Mouse (Mus musculus) spleen, adult 2 months (tissue): Measurements from ENCODE around the gene Ccdc110. TPM values are rescaled to one million over a fixed set of nuclear protein-coding genes. Genes with fewer than 3 reads are reported as not detected.

Experiments
- DNase-seq, 2 experiments: peaks; one replicate each; pipeline versions ENCODE4 v3.0.0 to v3.0.0-alpha.2; 2012 to 2021; ENCODE audit warnings: low spot score in 2 of 2, low read depth in 1 of 2
- H3K27ac ChIP-seq: fragments of 200-500 bp; 2 replicates; pipeline ENCODE4 v1.5.1; 2012; ENCODE audit warnings: low read length, inconsistent platforms; ENCODE audit not compliant: insufficient read depth
- H3K27me3 ChIP-seq: fragments of 200-500 bp; 2 replicates; pipeline ENCODE4 v1.6.1; 2012; ENCODE audit warnings: mild to moderate bottlenecking, moderate library complexity, low read length, inconsistent platforms; ENCODE audit not compliant: control insufficient read depth, insufficient read depth
- H3K36me3 ChIP-seq: fragments of 200-500 bp; 2 replicates; pipeline ENCODE4 v1.6.1; 2012; ENCODE audit warnings: mild to moderate bottlenecking, low read length, inconsistent platforms; ENCODE audit not compliant: control insufficient read depth, insufficient read depth
- H3K4me1 ChIP-seq: fragments of 200-500 bp; 2 replicates; pipeline ENCODE4 v1.6.1; 2011; ENCODE audit warnings: inconsistent platforms; ENCODE audit not compliant: control insufficient read depth, insufficient read depth, insufficient read length
- H3K4me3 ChIP-seq: fragments of 200-500 bp; 2 replicates; pipeline ENCODE4 v1.5.1; 2011; ENCODE audit warnings: mild to moderate bottlenecking, inconsistent platforms; ENCODE audit not compliant: insufficient read depth, insufficient read length; ENCODE audit errors: extremely low read depth
- CTCF ChIP-seq: fragments of 200-500 bp; IDR thresholded peaks from 2 replicates; pipeline ENCODE4 v1.5.1; 2011; ENCODE audit warnings: mild to moderate bottlenecking, inconsistent platforms; ENCODE audit not compliant: insufficient read depth, insufficient read length, insufficient replicate concordance; ENCODE audit errors: extremely low read depth
- POLR2A ChIP-seq: fragments of 200-500 bp; IDR thresholded peaks from 2 replicates; pipeline ENCODE4 v1.6.1; 2011; ENCODE audit warnings: low read depth, low read length, inconsistent platforms
- WGBS: fragments of 180-500 bp; shearing (Covaris S2); methylation state at CpG from one replicate; pipeline ENCODE4 v1.1.7; 2018; 5-methylcytosine and 5-hydroxymethylcytosine counted together
- polyA plus RNA-seq: library from polyadenylated mRNA; depleted of rRNA; stranded (reverse); fragments of >200 nt; gene quantifications from 2 replicates; pipeline ENCODE4 v1.2.3, GENCODE M21; 2012; rRNA removed

Gene Ccdc110
- polyA plus RNA-seq, 1 experiment: not detected

DNA sequence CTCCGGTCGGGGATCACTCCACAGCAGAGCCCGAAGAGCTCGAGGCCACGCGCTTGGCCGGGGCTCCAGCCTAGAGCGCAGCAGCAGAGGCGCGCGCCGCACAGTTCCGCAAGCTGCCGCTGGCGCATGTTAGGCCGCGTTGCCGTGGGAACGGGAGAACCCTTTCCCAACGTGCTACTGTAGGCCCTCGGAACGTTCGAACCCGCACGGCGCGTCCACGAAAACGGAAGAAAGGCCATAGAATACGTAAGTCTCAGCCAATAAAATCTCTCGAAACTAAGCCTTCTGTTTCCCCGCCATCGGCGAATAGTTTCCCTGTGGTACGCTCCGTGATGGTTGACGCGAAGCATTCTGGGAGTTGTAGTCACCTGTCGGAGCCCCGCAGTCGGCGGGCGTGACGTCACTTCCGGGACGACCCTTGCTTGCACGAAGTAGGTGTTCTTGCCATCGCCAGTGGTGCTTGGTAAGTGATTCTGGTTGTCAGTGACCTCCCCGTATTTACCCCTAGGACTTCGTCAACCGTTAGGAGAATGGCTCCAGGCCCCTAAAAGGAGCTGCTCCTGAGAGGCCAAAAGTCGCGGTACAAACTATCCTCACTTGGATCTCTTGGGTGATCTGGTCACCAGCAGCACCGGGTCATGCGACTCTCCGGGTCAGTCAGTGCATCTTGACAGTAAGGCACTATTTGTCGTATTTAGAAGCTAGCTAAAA lies 40.9 kb downstream of the Ccdc110 start, which contains the start of the genes 1700029J07Rik and Ufsp2:
TSS of gene 1700029J07Rik (minus strand) at position 127 of the 711 bp plus-strand sequence.
TSS of gene Ufsp2 (plus strand) at position 403 of the 711 bp plus-strand sequence.
- Histone ChIP-seq H3K27me3 (no peaks in the 10 kb centered on the region), H3K36me3 (peaks cover 4% of the 10 kb centered on the region), H3K27ac (peak within 1 kb of the TSS; percentile 63), H3K4me1 (peaks cover 4% of the 10 kb centered on the region; the same call in 1 of the 2 replicates), H3K4me3 (peak within 1 kb of the TSS; percentile 66)
- peak; percentile 96 to 97 for DNase-seq
- WGBS: under 1% methylated on average over 57 of the region's 57 CpGs
- TF ChIP-seq POLR2A (no peak; the same call in 1 of the 2 replicates), CTCF (peak; percentile 45)

GRCm38 (mm10) chr8:45975837-45976468 lies 41.5 kb downstream of the Ccdc110 start:
- TF ChIP-seq CTCF (no peak), POLR2A (no peak)
- Histone ChIP-seq H3K36me3 (peaks cover 7% of the 10 kb centered on the region), H3K27me3 (no peaks in the 10 kb centered on the region), H3K4me3 (peak overlapping the region; percentile 66), H3K4me1 (peaks cover 4% of the 10 kb centered on the region; the same call in 1 of the 2 replicates), H3K27ac (peak overlapping the region; percentile 14; the same call in 1 of the 2 replicates)
- DNase-seq: no peak
- 35% methylated on average over 11 of the region's 11 CpGs for WGBS

DNA sequence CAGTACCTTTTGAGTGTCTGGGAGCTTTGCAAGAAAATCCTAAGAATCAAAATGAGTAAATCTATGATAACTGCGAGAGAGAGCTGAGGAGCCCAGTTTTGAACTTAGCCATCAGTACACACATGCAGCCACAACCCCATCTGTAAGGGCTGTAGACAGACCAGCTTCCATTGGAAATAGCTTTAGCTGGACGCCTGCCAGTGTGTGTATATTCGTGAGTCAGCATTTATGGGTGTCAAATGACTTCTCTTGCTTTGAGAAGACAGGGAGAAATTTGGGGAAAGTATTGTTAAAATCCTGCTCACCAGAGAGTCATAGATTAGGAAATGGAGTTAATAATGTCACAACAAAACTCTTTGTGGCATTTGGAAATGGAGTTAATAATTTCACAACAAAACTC lies 52.2 kb downstream of the Ccdc110 start:
- Histone ChIP-seq H3K27ac (no peak overlapping the region), H3K4me3 (no peak overlapping the region), H3K4me1 (peaks cover 4% of the 10 kb centered on the region; the same call in 1 of the 2 replicates), H3K27me3 (no peaks in the 10 kb centered on the region), H3K36me3 (peaks cover 25% of the 10 kb centered on the region)
- DNase-seq: no peak
- TF ChIP-seq CTCF (no peak), POLR2A (no peak)
- WGBS: 81% methylated on average over 3 of the region's 3 CpGs

DNA sequence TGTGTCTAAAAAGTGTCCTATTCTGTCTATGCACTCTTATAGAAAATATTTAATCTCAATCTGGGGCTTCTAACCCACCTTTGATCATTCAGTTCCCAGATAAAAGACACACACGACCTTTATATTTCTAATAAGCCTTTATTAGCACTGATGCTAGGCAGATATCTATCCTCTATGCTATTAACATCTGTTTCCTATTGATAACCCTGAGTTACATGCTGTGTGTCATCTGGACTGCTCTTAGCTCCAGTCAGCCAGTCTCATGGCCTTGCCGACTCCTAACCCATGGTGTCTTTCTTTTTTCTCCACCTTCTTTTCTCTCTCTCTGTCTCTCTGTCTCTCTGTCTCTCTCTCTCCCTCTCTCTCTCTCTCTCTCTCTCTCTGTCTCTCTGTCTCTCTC lies 53.8 kb downstream of the Ccdc110 start:
- 84% methylated on average over 2 of the region's 2 CpGs for WGBS
- no peaks in the 10 kb centered on the region for H3K27me3 ChIP-seq
- peaks cover 4% of the 10 kb centered on the region; the same call in 1 of the 2 replicates for H3K4me1 ChIP-seq
- H3K36me3 ChIP-seq: peaks cover 19% of the 10 kb centered on the region
- DNase-seq: no peak
- no peak overlapping the region for H3K4me3 ChIP-seq
- H3K27ac ChIP-seq: no peak overlapping the region
- TF ChIP-seq POLR2A (no peak), CTCF (no peak)

GRCm38 (mm10) chr8:45990631-45991310 lies 56.4 kb downstream of the Ccdc110 start:
- Histone ChIP-seq H3K27ac (peak overlapping the region; percentile 57), H3K4me3 (no peak overlapping the region), H3K27me3 (no peaks in the 10 kb centered on the region), H3K36me3 (peaks cover 16% of the 10 kb centered on the region), H3K4me1 (peaks cover 4% of the 10 kb centered on the region; the same call in 1 of the 2 replicates)
- DNase-seq: no peak
- 23% methylated on average over 4 of the region's 4 CpGs for WGBS
- TF ChIP-seq CTCF: no peak
- TF ChIP-seq POLR2A: no peak

Other genes with a start within 250 kb of the Ccdc110 start
- 5.8 and 7.7 TPM in 2 replicates for gene Pdlim3, start 49.2 kb upstream of the Ccdc110 start, polyA plus RNA-seq
- 0.20 and 0.29 TPM in 2 replicates for gene 1700029J07Rik, start 40.6 kb downstream of the Ccdc110 start, polyA plus RNA-seq
- gene Ufsp2, start 40.9 kb downstream of the Ccdc110 start, polyA plus RNA-seq: 5.2 and 5.4 TPM in 2 replicates
- gene Lrp2bp, start 64.7 kb downstream of the Ccdc110 start, polyA plus RNA-seq: 0.05 TPM in 1 of 2 replicates, not detected in the other
- 3.4 and 3.8 TPM in 2 replicates for gene Ankrd37, start 71.1 kb downstream of the Ccdc110 start, polyA plus RNA-seq
- 3.0 TPM in 2 replicates for gene Cfap97, start 217.2 kb downstream of the Ccdc110 start, polyA plus RNA-seq
- 4.7 and 4.9 TPM in 2 replicates for gene Snx25, start 217.5 kb downstream of the Ccdc110 start, polyA plus RNA-seq